Mouse (Mus musculus): ENCODE measurements at regions not wholly inside any gene's neighbourhood (a gene's known extent, or its start where the extent isn't known, plus 50 kb on each side); places are given as distances from the start of the nearest gene placed in this dataset.

GRCm38 (mm10) chr3:157750266-157750665 is 174.6 kb downstream of the Cth start:
- TF ChIP-seq POLR2A (IDR thresholded peaks at IDR 0.05; ENCODE audit: low read depth, low read length) (no peak), CTCF (IDR thresholded peaks at IDR 0.05; ENCODE audit: borderline replicate concordance, insufficient read depth, low read length) (no peak)

Measured in embryonic fibroblast, embryonic 13.5 days (primary cell).